Mouse (Mus musculus) forebrain, embryonic 16.5 days (tissue): ENCODE data around the gene Tmem164. TPM values are rescaled to one million over a fixed set of nuclear protein-coding genes. Genes with fewer than 3 reads are reported as not detected.

Source experiments
- microRNA counts: library from miRNA; unstranded; fragments of <30 nt; microRNA quantifications from one replicate; lab custom pipeline; 2016
- microRNA-seq: library from miRNA; unstranded; fragments of <30 nt; microRNA quantifications from one replicate; pipeline ENCODE4, GENCODE M21; 2017
- polyA plus RNA-seq: library from polyadenylated mRNA; unstranded; fragments of >200 nt; fragmentation: Nextera tagmentation; extraction: Ambion mirVana; gene quantifications from 2 replicates; pipeline ENCODE4 v1.2.1, GENCODE M21; 2015

The Tmem164 gene
- polyA plus RNA-seq, 1 experiment from 2014 or later, result 24.0 TPM

MicroRNA genes within 50 kb of the gene (microRNA counts, 519-probe panel; counts per million panel counts)
- 2,469 counts per million, percentile 60 among the panel's probes with 10 or more counts for microRNA mmu-miR-652 (lab: Ali Mortazavi, UCI)

Small RNAs within 50 kb of the gene (microRNA-seq; reads per million reads assigned to microRNA genes)
- 3,505 reads per million, percentile 88 among the genes with 10 or more reads in this experiment for gene Mir652
